Mouse (Mus musculus): ENCODE data around the gene Cd86. TPM values are rescaled to one million over a fixed set of nuclear protein-coding genes. Genes with fewer than 3 reads are reported as not detected.

The Cd86 gene
- polyA plus RNA-seq, 1 experiment from 2014 or later, result 1.1 TPM

DNA sequence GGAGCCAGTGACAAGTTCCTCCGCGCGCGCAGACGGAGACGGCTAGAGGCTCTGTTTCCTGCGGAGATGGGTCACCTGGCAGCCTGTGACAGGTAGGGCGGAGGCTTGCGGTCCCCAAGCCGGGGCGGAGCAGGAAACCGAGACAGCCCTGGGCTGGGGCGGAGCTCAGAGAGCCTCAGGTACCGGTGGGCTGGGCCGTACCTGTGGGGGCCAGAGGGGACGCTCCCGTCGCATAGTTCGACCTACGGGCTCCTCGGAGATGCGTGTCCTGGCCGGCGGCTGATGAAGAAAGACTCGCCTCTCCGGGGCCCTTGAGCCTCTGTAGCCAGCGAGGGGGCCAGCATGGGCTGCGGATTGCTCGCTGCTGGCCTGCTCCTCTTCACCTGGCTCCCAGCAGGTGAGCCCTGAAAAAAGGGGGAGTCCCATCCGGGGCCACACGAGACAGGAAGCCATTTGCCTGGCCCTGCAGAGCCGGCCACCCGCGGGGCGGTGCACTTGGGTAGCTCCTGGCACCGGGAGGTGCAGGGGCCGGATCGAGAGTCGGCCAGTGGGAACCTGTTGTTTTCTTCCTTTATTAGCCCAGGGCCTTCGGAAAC lies 28.0 kb upstream of the Cd86 start, which contains the start of gene Ildr1:
TSS of gene Ildr1 (plus strand) at position 161 of the 596 bp plus-strand sequence.
- no peaks in the 10 kb centered on the region for H3K36me3 ChIP-seq (ENCODE audit: control insufficient read depth, insufficient read depth)
- peaks cover 7% of the 10 kb centered on the region for H3K4me1 ChIP-seq (replicated peaks; ENCODE audit: control insufficient read depth, insufficient read depth, low read length)
- H3K27me3 ChIP-seq (replicated peaks; ENCODE audit: control insufficient read depth, insufficient read depth, low read length), result 0 out of 2 replicates have a peak, but pooled peaks cover 2% of the 10 kb centered on the region
- no peak within 1 kb of the TSS for H3K27ac ChIP-seq (ENCODE audit: low read length)
- ATAC-seq, result no peak
- peak within 1 kb of the TSS; percentile 40 for H3K4me3 ChIP-seq (replicated peaks; ENCODE audit: low read length)
- H3K9me3 ChIP-seq (ENCODE audit: control insufficient read depth, low read length), result no peaks in the 10 kb centered on the region
- H3K4me2 ChIP-seq (ENCODE audit: low read length), result peak within 1 kb of the TSS; percentile 77
- WGBS, result 1% methylated on average over 35 of the region's 40 CpGs
- peak within 1 kb of the TSS; percentile 31 for H3K9ac ChIP-seq (replicated peaks; ENCODE audit: low read depth, low read length)

DNA sequence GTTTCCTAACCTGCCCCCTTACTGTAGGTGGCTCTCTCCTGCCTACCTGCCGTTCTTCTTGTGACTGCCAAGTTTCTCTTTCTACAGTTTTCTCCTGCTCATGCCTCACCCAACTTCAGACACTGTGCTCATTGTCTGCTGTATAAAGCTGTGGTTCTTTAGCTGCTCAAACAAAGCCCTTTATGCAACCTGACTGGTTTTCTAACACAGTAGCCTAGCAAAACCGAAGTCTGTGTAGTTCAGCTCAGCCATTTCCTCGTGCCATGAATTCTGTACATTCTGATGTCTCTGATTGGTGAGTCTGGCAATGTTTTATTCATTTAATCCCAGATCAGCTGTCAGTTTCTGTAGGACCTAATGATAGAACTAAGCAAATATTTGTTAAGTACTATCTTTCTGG lies 25.6 kb upstream of the Cd86 start:
- Histone ChIP-seq H3K4me2 (ENCODE audit: low read length) (no peak overlapping the region), H3K27me3 (replicated peaks; ENCODE audit: control insufficient read depth, insufficient read depth, low read length) (0 out of 2 replicates have a peak, but pooled peaks cover 2% of the 10 kb centered on the region), H3K9me3 (ENCODE audit: control insufficient read depth, low read length) (no peaks in the 10 kb centered on the region), H3K27ac (ENCODE audit: low read length) (no peak overlapping the region), H3K36me3 (ENCODE audit: control insufficient read depth, insufficient read depth) (no peaks in the 10 kb centered on the region), H3K4me1 (replicated peaks; ENCODE audit: control insufficient read depth, insufficient read depth, low read length) (peaks cover 7% of the 10 kb centered on the region), H3K9ac (replicated peaks; ENCODE audit: low read depth, low read length) (no peak overlapping the region), H3K4me3 (replicated peaks; ENCODE audit: low read length) (no peak overlapping the region)
- WGBS, result 33% methylated on average over 3 of the region's 3 CpGs
- no peak for ATAC-seq

DNA sequence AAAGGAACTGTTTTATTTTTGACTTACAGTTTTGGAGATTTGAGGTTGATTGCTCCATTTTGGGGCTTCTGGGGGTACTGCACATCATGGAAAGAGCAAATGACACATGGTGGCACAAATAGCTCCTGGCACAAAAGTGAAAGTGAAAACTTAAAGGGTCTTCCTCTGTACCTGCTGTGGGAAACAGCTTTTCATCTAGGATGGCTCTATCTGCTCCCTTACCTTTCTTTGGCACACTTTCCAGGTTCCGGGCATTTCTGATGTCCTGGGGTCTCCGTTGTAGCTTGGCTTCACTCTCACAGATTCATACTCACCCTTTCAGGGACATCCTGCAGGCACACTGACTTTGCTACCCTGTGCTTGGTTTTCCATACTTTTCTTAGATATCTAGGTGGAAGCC lies 22.2 kb upstream of the Cd86 start:
- Histone ChIP-seq H3K4me2 (ENCODE audit: low read length) (no peak overlapping the region), H3K36me3 (ENCODE audit: control insufficient read depth, insufficient read depth) (no peaks in the 10 kb centered on the region), H3K9me3 (ENCODE audit: control insufficient read depth, low read length) (no peaks in the 10 kb centered on the region), H3K27ac (ENCODE audit: low read length) (no peak overlapping the region), H3K4me3 (replicated peaks; ENCODE audit: low read length) (no peak overlapping the region), H3K27me3 (replicated peaks; ENCODE audit: control insufficient read depth, insufficient read depth, low read length) (no peaks in the 10 kb centered on the region), H3K4me1 (replicated peaks; ENCODE audit: control insufficient read depth, insufficient read depth, low read length) (no peaks in the 10 kb centered on the region), H3K9ac (replicated peaks; ENCODE audit: low read depth, low read length) (no peak overlapping the region)
- ATAC-seq, result no peak
- WGBS, result 98% methylated on average over 2 of the region's 2 CpGs

DNA sequence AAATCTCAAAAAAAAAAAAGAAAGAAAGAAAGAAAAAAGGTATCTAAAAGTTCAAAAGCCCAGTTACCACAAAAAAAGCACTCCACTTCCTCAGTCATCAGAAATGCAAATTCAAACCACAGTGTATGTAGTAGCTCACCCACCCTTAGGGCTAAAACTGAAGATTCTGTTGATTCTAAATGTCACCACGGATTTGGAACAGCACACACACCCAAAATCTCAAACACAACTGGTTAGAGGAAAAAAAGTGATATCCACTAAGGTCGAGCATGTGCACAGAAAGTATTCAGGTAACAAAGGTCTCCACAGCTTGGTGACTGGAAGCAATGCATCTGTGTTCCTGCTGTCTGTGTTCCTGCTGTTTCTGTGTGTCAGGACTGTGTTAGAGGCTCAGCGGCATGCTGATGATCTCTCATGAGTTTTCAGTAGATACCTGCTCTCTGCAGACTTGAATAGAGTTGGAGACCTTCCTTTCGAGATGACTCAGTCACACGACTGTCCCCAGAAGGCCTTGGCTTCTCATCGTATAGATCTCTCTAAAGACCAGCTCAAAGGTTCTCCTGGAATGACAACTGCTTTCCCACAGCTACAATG lies 18.5 kb upstream of the Cd86 start:
- Histone ChIP-seq H3K9me3 (ENCODE audit: control insufficient read depth, low read length) (no peaks in the 10 kb centered on the region), H3K4me3 (replicated peaks; ENCODE audit: low read length) (no peak overlapping the region), H3K4me1 (replicated peaks; ENCODE audit: control insufficient read depth, insufficient read depth, low read length) (no peaks in the 10 kb centered on the region), H3K4me2 (ENCODE audit: low read length) (no peak overlapping the region), H3K27me3 (replicated peaks; ENCODE audit: control insufficient read depth, insufficient read depth, low read length) (no peaks in the 10 kb centered on the region), H3K9ac (replicated peaks; ENCODE audit: low read depth, low read length) (no peak overlapping the region), H3K27ac (ENCODE audit: low read length) (no peak overlapping the region), H3K36me3 (ENCODE audit: control insufficient read depth, insufficient read depth) (no peaks in the 10 kb centered on the region)
- WGBS, result 71% methylated on average over 6 of the region's 6 CpGs
- no peak for ATAC-seq

DNA sequence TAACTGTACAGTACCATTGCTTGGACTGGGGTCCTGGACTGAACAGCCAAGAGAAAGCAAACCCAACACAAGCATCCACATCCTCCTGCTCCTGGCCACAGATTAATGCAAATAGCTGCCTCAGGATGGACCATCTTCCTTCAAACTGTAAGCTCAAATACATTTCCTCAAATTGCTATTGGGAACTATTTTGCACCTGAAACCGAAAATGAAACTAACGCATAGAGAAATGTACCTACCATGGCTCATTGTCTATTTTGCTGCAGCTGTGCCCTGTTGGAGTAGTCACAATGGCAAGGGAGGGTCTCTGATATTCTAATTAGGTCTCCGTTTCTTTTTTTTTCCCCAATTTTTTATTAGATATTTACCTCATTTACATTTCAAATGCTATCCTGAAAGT lies 15.9 kb upstream of the Cd86 start:
- H3K4me3 ChIP-seq (replicated peaks; ENCODE audit: low read length), result no peak overlapping the region
- no peak overlapping the region for H3K9ac ChIP-seq (replicated peaks; ENCODE audit: low read depth, low read length)
- no peak overlapping the region for H3K4me2 ChIP-seq (ENCODE audit: low read length)
- no peaks in the 10 kb centered on the region for H3K4me1 ChIP-seq (replicated peaks; ENCODE audit: control insufficient read depth, insufficient read depth, low read length)
- no peaks in the 10 kb centered on the region for H3K27me3 ChIP-seq (replicated peaks; ENCODE audit: control insufficient read depth, insufficient read depth, low read length)
- WGBS, result 90% methylated on average over 3 of the region's 3 CpGs
- H3K9me3 ChIP-seq (ENCODE audit: control insufficient read depth, low read length), result no peaks in the 10 kb centered on the region
- ATAC-seq, result no peak
- H3K27ac ChIP-seq (ENCODE audit: low read length), result no peak overlapping the region
- H3K36me3 ChIP-seq (ENCODE audit: control insufficient read depth, insufficient read depth), result no peaks in the 10 kb centered on the region

DNA sequence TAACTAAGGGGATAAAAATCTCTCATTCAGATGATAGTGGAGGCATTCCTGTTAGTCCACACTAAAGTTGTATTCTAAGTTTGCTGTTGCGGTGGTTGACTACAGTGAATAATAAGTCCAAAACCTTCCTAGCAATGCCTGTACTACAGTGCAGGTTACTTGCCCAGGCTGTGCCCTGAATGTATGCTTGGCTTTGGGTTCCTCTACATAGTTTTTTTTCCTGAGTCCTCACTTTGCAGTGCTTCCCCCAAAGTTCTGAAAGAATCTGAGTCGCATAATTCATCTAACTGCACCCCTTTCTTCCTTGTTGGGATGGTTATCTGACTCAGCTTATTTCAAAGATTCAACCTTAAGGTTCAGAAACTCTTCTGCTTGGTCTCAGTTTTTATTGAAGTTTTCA lies 10.0 kb upstream of the Cd86 start:
- 96% methylated on average over 2 of the region's 2 CpGs for WGBS
- no peak overlapping the region for H3K9ac ChIP-seq (replicated peaks; ENCODE audit: low read depth, low read length)
- H3K27me3 ChIP-seq (replicated peaks; ENCODE audit: control insufficient read depth, insufficient read depth, low read length), result no peaks in the 10 kb centered on the region
- H3K4me2 ChIP-seq (ENCODE audit: low read length), result no peak overlapping the region
- H3K4me3 ChIP-seq (replicated peaks; ENCODE audit: low read length), result no peak overlapping the region
- H3K4me1 ChIP-seq (replicated peaks; ENCODE audit: control insufficient read depth, insufficient read depth, low read length), result no peaks in the 10 kb centered on the region
- H3K36me3 ChIP-seq (ENCODE audit: control insufficient read depth, insufficient read depth), result no peaks in the 10 kb centered on the region
- no peak overlapping the region for H3K27ac ChIP-seq (ENCODE audit: low read length)
- no peak for ATAC-seq
- H3K9me3 ChIP-seq (ENCODE audit: control insufficient read depth, low read length), result no peaks in the 10 kb centered on the region

DNA sequence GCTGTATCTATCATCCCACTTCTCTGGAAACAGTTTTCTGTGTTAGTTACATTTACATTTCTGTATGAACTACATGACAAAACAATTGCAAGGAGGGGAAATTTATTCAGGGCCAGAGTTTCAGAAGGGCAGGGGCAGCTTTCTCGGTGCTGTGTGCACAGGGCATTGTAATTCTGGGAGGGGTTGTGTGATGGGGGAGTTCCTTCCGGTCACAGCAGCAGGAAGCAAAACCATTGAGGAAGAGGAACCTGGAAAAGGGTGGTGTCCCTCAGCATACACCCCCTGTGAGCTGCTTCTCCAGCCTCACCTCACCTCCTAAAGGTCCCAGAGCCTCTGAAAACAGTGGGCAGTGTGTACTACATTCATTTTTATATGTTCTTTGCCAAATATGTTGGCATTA lies 9.4 kb upstream of the Cd86 start:
- H3K9me3 ChIP-seq (ENCODE audit: control insufficient read depth, low read length), result no peaks in the 10 kb centered on the region

DNA sequence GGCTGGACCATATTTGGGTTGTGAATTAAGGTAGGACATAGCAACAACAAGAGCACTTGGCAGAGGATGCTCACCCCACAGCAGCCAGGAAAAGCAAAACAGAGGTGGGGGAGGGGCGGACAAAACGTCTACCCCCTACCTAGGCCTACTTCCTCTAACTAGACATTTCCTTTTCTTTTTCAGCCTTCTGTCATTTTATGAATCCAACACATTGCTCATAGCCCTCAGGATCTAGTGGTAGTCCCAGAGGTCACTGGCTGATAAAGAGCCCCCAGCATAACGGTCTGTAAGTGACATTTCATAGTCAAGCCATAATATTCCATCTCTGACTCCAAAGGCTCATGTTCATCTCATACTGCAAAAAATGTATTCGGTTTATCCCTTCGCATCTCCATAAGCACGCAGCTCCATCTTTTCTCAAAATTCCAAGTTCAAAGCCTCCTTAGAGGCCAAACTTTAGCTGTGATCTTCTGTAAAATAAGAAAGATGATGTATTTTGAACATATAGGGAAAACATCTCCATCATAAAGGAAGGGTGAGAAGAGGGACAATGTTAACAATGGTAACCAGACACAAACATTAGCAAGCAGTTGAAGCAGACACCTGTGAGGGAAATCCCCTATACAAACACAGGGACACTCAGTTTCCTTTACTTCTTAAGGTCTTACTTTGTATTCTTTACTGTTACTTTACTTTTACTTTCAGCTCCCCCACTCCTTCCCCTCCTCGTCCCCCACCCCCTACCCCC lies 8.8 kb upstream of the Cd86 start:
- Histone ChIP-seq H3K9ac (replicated peaks; ENCODE audit: low read depth, low read length) (no peak overlapping the region), H3K27me3 (replicated peaks; ENCODE audit: control insufficient read depth, insufficient read depth, low read length) (no peaks in the 10 kb centered on the region), H3K4me3 (replicated peaks; ENCODE audit: low read length) (no peak overlapping the region), H3K4me2 (ENCODE audit: low read length) (no peak overlapping the region), H3K36me3 (ENCODE audit: control insufficient read depth, insufficient read depth) (no peaks in the 10 kb centered on the region), H3K4me1 (replicated peaks; ENCODE audit: control insufficient read depth, insufficient read depth, low read length) (no peaks in the 10 kb centered on the region), H3K9me3 (ENCODE audit: control insufficient read depth, low read length) (no peaks in the 10 kb centered on the region), H3K27ac (ENCODE audit: low read length) (no peak overlapping the region)
- ATAC-seq, result no peak
- WGBS, result 78% methylated on average over 7 of the region's 7 CpGs

More for the DNA sequence above, 9.4 kb upstream of the Cd86 start:
- no peaks in the 10 kb centered on the region for H3K4me1 ChIP-seq (replicated peaks; ENCODE audit: control insufficient read depth, insufficient read depth, low read length)
- no peak overlapping the region for H3K9ac ChIP-seq (replicated peaks; ENCODE audit: low read depth, low read length)
- no peak overlapping the region for H3K4me3 ChIP-seq (replicated peaks; ENCODE audit: low read length)
- no peaks in the 10 kb centered on the region for H3K36me3 ChIP-seq (ENCODE audit: control insufficient read depth, insufficient read depth)
- no peaks in the 10 kb centered on the region for H3K27me3 ChIP-seq (replicated peaks; ENCODE audit: control insufficient read depth, insufficient read depth, low read length)
- 46% methylated on average over 2 of the region's 2 CpGs for WGBS
- no peak for ATAC-seq
- H3K4me2 ChIP-seq (ENCODE audit: low read length), result no peak overlapping the region
- no peak overlapping the region for H3K27ac ChIP-seq (ENCODE audit: low read length)

DNA sequence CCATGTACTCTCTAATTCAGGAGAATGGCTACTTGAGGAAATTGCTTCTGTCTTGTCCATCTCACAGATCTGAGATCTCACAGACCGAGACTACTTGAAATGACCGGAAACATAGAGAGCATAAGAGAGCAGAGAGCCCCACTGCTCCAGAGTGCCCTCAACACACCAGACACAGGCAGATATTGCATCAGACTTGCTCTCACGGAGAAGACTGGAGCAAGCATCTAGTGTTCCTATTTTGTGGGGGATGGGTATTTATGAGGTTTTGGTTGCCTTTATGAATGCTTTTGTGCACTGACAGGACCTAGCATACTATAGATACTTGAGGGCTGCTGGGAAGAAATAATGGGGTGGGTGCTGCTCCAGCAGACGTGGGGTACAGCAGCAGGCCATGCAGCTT lies 7.3 kb upstream of the Cd86 start:
- Histone ChIP-seq H3K27ac (ENCODE audit: low read length) (no peak overlapping the region), H3K4me1 (replicated peaks; ENCODE audit: control insufficient read depth, insufficient read depth, low read length) (no peaks in the 10 kb centered on the region), H3K36me3 (ENCODE audit: control insufficient read depth, insufficient read depth) (no peaks in the 10 kb centered on the region), H3K9ac (replicated peaks; ENCODE audit: low read depth, low read length) (no peak overlapping the region), H3K4me3 (replicated peaks; ENCODE audit: low read length) (no peak overlapping the region), H3K9me3 (ENCODE audit: control insufficient read depth, low read length) (no peaks in the 10 kb centered on the region), H3K27me3 (replicated peaks; ENCODE audit: control insufficient read depth, insufficient read depth, low read length) (no peaks in the 10 kb centered on the region), H3K4me2 (ENCODE audit: low read length) (no peak overlapping the region)
- 81% methylated on average over 4 of the region's 4 CpGs for WGBS
- ATAC-seq, result no peak
